Mouse (Mus musculus) right cerebral cortex, adult 18-20 months (tissue): ENCODE results near the gene Lrrc4c.

Experiments used
- DNase-seq: peaks from one replicate; pipeline ENCODE4 v3.0.0; 2022; ENCODE audit warnings: mixed read lengths

Gene Lrrc4c

GRCm38 (mm10) chr2:97299704-97300103 lies 981.7 kb downstream of the Lrrc4c start:
- DNase-seq: peak; percentile 14

GRCm38 (mm10) chr2:97318008-97318407 lies 1000.0 kb downstream of the Lrrc4c start:
- DNase-seq: no peak

- no peak for DNase-seq
These were observed 1000.6 kb downstream of the Lrrc4c start for GRCm38 (mm10) chr2:97318536-97318935.

GRCm38 (mm10) chr2:97332084-97332682 lies 1014.2 kb downstream of the Lrrc4c start:
- DNase-seq: no peak

- DNase-seq: no peak
These were observed 1021.7 kb downstream of the Lrrc4c start for GRCm38 (mm10) chr2:97339627-97340026.

- no peak for DNase-seq
These were observed 1043.3 kb downstream of the Lrrc4c start for GRCm38 (mm10) chr2:97361235-97361634.

- DNase-seq: no peak
These were observed 1052.0 kb downstream of the Lrrc4c start for GRCm38 (mm10) chr2:97369978-97370377.

- DNase-seq: no peak
These were observed 1073.5 kb downstream of the Lrrc4c start for GRCm38 (mm10) chr2:97391437-97391836.

GRCm38 (mm10) chr2:97391876-97392275 lies 1073.9 kb downstream of the Lrrc4c start:
- DNase-seq: no peak

GRCm38 (mm10) chr2:97413066-97413465 lies 1095.1 kb downstream of the Lrrc4c start:
- DNase-seq: no peak

- DNase-seq: peak; percentile 77
These were observed 1096.7 kb downstream of the Lrrc4c start for GRCm38 (mm10) chr2:97414416-97415362.

- no peak for DNase-seq
These were observed 1116.2 kb downstream of the Lrrc4c start for GRCm38 (mm10) chr2:97434140-97434539.

GRCm38 (mm10) chr2:97435616-97436015 lies 1117.6 kb downstream of the Lrrc4c start:
- DNase-seq: no peak

GRCm38 (mm10) chr2:97437767-97438166 lies 1119.8 kb downstream of the Lrrc4c start:
- DNase-seq: no peak

- no peak for DNase-seq
These were observed 1145.6 kb downstream of the Lrrc4c start for GRCm38 (mm10) chr2:97463573-97463972.

- DNase-seq: peak; percentile 93
These were observed 1148.3 kb downstream of the Lrrc4c start for GRCm38 (mm10) chr2:97466243-97466793.

- peak; percentile 55 for DNase-seq
These were observed 1149.1 kb downstream of the Lrrc4c start for GRCm38 (mm10) chr2:97467031-97467549.

GRCm38 (mm10) chr2:97467664-97468063 lies 1149.7 kb downstream of the Lrrc4c start:
- no peak for DNase-seq

GRCm38 (mm10) chr2:97468372-97468771 lies 1150.4 kb downstream of the Lrrc4c start:
- peak; percentile 35 for DNase-seq

- DNase-seq: peak; percentile 28
These were observed 1151.4 kb downstream of the Lrrc4c start for GRCm38 (mm10) chr2:97469396-97469795.

- no peak for DNase-seq
These were observed 1160.4 kb downstream of the Lrrc4c start for GRCm38 (mm10) chr2:97478175-97478924.

- DNase-seq: peak; percentile 52
These were observed 1160.9 kb downstream of the Lrrc4c start for GRCm38 (mm10) chr2:97478925-97479298.

- DNase-seq: no peak
These were observed 1167.0 kb downstream of the Lrrc4c start for GRCm38 (mm10) chr2:97484990-97485389.
